Mouse (Mus musculus) cerebral cortex, adult 2 months (tissue): Measurements from ENCODE around the gene Srp14.

Experiments
- WGBS: fragments of 180-500 bp; shearing (Covaris S2); methylation state at CpG from one replicate; pipeline ENCODE4 v1.1.7; 2018; 5-methylcytosine and 5-hydroxymethylcytosine counted together

The Srp14 gene

DNA sequence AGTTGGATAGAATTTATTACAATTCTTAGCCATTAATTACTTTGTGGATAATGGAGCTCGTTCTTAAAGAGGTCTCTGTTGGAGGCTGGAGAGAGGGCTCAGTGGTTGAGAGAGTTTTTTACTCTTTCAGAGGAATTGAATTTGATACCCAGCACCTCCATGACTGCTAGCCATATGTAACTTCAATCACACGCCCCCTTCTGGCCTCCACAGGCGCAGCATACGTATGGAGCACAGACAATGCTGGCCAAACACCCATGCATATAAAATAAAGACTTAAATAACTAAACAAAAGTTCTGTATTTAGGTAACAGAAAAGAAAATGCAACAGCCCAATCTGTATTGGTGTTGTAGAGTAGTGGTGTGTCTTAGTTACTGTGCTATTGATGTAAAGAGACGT, 47.9 kb downstream of the Srp14 start:
- WGBS, result 72% methylated on average over 5 of the region's 5 CpGs

DNA sequence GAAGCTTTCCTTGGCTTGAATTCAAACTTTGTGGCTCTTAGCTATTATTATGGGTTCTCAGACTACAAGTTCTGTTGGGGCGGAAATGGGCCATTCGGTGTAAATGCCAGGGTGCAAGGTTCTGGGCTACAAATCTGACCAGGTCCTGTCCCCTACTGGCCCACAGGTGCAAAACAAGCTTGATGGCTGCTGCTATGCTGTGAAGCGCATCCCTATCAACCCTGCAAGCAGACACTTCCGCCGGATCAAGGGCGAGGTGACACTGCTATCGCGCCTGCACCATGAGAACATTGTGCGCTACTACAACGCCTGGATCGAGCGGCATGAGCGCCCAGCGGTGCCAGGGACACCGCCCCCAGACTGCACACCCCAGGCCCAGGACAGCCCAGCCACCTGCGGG, 48.9 kb downstream of the Srp14 start:
- 92% methylated on average over 16 of the region's 16 CpGs for WGBS

- 83% methylated on average over 9 of the region's 9 CpGs for WGBS
Measured at GRCm38 (mm10) chr2:118429297-118429696, 50.2 kb downstream of the Srp14 start.

DNA sequence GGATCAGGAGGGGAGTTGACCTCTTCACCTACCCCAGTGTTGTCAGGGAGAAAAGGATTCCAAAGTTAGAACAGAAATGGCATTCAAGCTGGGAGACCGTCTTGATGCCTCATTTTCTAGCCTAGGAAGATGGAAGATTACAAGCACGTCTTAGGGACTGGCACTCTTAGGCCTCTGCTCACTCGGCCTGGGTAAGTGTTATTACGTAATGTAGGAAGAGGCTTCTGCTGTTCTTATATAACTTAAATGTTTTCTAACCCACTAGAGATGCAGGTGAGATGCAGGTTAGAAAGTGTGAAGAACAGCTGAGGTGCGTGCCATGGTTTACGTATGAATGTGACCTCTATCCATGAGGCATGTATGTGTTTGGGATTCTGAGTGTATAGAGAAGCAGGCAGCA, 51.2 kb downstream of the Srp14 start:
- WGBS, result 89% methylated on average over 6 of the region's 6 CpGs
